Mouse (Mus musculus): ENCODE data around the gene Gm21746. TPM values are rescaled to one million over a fixed set of nuclear protein-coding genes. Genes with fewer than 3 reads are reported as not detected.

The Gm21746 gene
- polyA plus RNA-seq (2017; shearing (Covaris generic)), result not detected

GRCm38 (mm10) chrY:6237895-6238294 lies at the start of gene Gm21746:
Gm21746 (minus strand) TSS chrY:6237995.

DNA sequence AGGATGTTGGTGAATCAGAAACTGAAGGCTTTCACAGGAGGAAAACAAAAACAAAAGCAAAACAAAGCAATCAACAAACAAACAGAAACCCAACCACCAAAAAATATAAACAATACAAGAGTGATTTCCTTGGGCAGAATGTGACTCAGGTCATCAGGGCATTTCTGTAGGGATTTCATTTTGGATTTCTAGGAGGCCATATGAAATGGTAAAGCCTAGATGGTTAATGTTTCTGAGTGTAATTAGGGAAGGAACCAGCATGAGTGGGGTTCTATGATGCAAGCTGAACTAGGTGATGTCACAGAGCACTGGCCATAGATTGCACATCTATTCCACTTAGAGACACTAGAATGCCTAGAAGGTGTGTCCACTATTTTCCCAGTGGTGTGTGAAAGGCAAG lies 29.0 kb upstream of the Gm21746 start, which contains the start of gene Gm20873:
Gm20873 (plus strand) TSS at position 301 of the 400 bp plus-strand sequence.

Other genes with a start within 250 kb of the Gm21746 start
- not detected for gene Gm20873, start 29.1 kb upstream of the Gm21746 start, polyA plus RNA-seq (2017; shearing (Covaris generic))

Data from inflammation-experienced regulatory T-cells, adult 16 weeks (primary cell).